Mouse (Mus musculus) thymus, adult 18-20 months (tissue): ENCODE results near the gene Tmem200b.

Source experiments
- DNase-seq, 2 experiments: peaks; one replicate each; pipeline ENCODE4 v3.0.0; 2022; ENCODE audit warnings: mixed read lengths in 2 of 2

Tmem200b gene

GRCm38 (mm10) chr4:131968873-131969272 lies 47.3 kb downstream of the Tmem200b start:
- no peak for DNase-seq

- DNase-seq: no peak
Measured at GRCm38 (mm10) chr4:131970244-131970853, 48.8 kb downstream of the Tmem200b start.
